Mouse (Mus musculus) forebrain, embryonic 13.5 days (tissue): Measurements from ENCODE around the gene Nfasc. TPM values are rescaled to one million over a fixed set of nuclear protein-coding genes. Genes with fewer than 3 reads are reported as not detected.

ENCODE experiments used
- ATAC-seq: fragments of 200-750 bp; cut with Nextera tagmentation; 2 replicates; pipeline ENCODE4 v1.8.0; 2017
- H3K27ac ChIP-seq: fragments of 300-500 bp; sonication (generic); 2 replicates; pipeline ENCODE4 v1.5.1; 2015; ENCODE audit warnings: inconsistent platforms, mild to moderate bottlenecking, moderate library complexity
- H3K27me3 ChIP-seq: fragments of 300-500 bp; sonication (generic); 2 replicates; pipeline ENCODE4 v1.6.1; 2015; ENCODE audit warnings: mild to moderate bottlenecking, inconsistent platforms
- H3K36me3 ChIP-seq: fragments of 300-500 bp; sonication (generic); 2 replicates; pipeline ENCODE4 v1.6.1; 2015; ENCODE audit warnings: mild to moderate bottlenecking, inconsistent platforms; ENCODE audit not compliant: poor library complexity, severe bottlenecking
- H3K4me1 ChIP-seq: fragments of 300-500 bp; sonication (generic); 2 replicates; pipeline ENCODE4 v1.6.1; 2015; ENCODE audit warnings: inconsistent platforms
- H3K4me2 ChIP-seq: fragments of 300-500 bp; sonication (generic); 2 replicates; pipeline ENCODE4 v1.6.1; 2015; ENCODE audit warnings: inconsistent platforms, mild to moderate bottlenecking, moderate library complexity
- H3K4me3 ChIP-seq: fragments of 300-500 bp; sonication (generic); 2 replicates; pipeline ENCODE4 v1.5.1; 2015; ENCODE audit warnings: mild to moderate bottlenecking, inconsistent platforms
- H3K9ac ChIP-seq: fragments of 300-500 bp; sonication (generic); 2 replicates; pipeline ENCODE4 v1.6.1; 2015; ENCODE audit warnings: mild to moderate bottlenecking, inconsistent platforms
- H3K9me3 ChIP-seq: fragments of 300-500 bp; sonication (generic); replicated peaks from 2 replicates; pipeline ENCODE4 v1.6.1; 2016; ENCODE audit warnings: inconsistent platforms
- WGBS: fragments of 180-500 bp; shearing (Covaris S2); methylation state at CpG from one replicate; pipeline ENCODE4 v1.1.7; 2015; 5-methylcytosine and 5-hydroxymethylcytosine counted together
- polyA plus RNA-seq: library from polyadenylated mRNA; unstranded; fragments of >200 nt; fragmentation: Nextera tagmentation; extraction: Ambion mirVana; gene quantifications from 2 replicates; pipeline ENCODE4 v1.2.1, GENCODE M21; 2015

The Nfasc gene
- polyA plus RNA-seq, 1 experiment from 2014 or later = 35.8 TPM

DNA sequence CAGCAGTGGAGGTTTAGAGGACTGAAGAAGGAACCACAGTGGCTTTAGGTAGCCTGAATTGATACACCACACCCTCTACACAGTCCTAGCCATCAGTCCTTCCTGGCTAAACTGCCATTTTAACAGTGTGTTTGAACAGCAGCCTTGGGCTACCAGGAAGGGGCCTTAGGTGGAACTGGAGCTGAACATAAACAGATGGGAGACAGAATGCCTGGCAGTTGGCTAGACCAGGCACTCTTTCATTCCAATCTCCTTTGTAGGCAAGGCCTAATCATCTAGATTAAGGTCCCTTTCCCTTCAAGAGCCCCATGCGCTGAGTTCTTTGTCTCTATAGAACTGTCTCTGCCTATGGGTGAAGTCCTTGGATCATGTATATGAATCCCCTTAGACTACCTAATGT is 170.0 kb downstream of the Nfasc start:
- peaks cover 10% of the 10 kb centered on the region; the same call in 1 of the 2 replicates for H3K36me3 ChIP-seq
- H3K4me3 ChIP-seq = no peak overlapping the region
- no peak overlapping the region for H3K9ac ChIP-seq
- H3K4me2 ChIP-seq = no peak overlapping the region
- H3K27me3 ChIP-seq = no peaks in the 10 kb centered on the region
- no peaks in the 10 kb centered on the region for H3K9me3 ChIP-seq
- H3K4me1 ChIP-seq = peaks cover 36% of the 10 kb centered on the region
- 97% methylated on average over 1 of the region's 1 CpGs for WGBS
- no peak for ATAC-seq
- no peak overlapping the region for H3K27ac ChIP-seq

DNA sequence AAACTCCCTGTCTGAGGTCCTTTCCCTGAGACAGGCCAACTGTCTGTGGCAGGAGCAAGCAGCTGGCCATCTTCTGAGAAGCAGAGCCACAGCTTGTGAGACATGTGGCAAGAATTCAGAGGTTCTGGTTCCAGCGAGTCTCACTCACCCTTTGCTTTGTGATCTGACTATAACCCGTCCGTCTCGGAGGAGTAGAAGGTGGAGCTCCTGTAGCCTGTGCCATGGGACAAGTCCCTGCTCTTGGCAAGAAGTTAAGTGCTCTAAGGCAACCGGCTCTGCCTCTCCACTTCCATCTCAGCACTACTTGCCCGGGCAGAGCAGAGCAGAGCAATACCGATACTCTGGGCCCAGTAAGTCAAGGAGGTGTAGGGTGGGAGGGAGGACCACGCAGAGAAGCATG is 170.7 kb downstream of the Nfasc start:
- 93% methylated on average over 8 of the region's 8 CpGs for WGBS
- no peak overlapping the region for H3K4me3 ChIP-seq
- H3K36me3 ChIP-seq = peaks cover 10% of the 10 kb centered on the region; the same call in 1 of the 2 replicates
- H3K9me3 ChIP-seq = no peaks in the 10 kb centered on the region
- no peak overlapping the region for H3K9ac ChIP-seq
- ATAC-seq = no peak
- H3K27ac ChIP-seq = peak overlapping the region; percentile 87
- no peak overlapping the region for H3K4me2 ChIP-seq
- peaks cover 36% of the 10 kb centered on the region for H3K4me1 ChIP-seq
- no peaks in the 10 kb centered on the region for H3K27me3 ChIP-seq

- no peak overlapping the region for H3K4me2 ChIP-seq
- peak overlapping the region; percentile 87 for H3K27ac ChIP-seq
- peaks cover 36% of the 10 kb centered on the region for H3K4me1 ChIP-seq
- no peaks in the 10 kb centered on the region for H3K27me3 ChIP-seq
- ATAC-seq = no peak
- H3K9ac ChIP-seq = no peak overlapping the region
- H3K36me3 ChIP-seq = peaks cover 10% of the 10 kb centered on the region; the same call in 1 of the 2 replicates
- H3K9me3 ChIP-seq = no peaks in the 10 kb centered on the region
- H3K4me3 ChIP-seq = no peak overlapping the region
- 91% methylated on average over 15 of the region's 15 CpGs for WGBS
These were observed 171.4 kb downstream of the Nfasc start for GRCm38 (mm10) chr1:132570068-132570780.

- no peak overlapping the region for H3K4me3 ChIP-seq
- H3K4me2 ChIP-seq = no peak overlapping the region
- H3K9me3 ChIP-seq = no peaks in the 10 kb centered on the region
- no peak overlapping the region for H3K9ac ChIP-seq
- H3K36me3 ChIP-seq = peaks cover 10% of the 10 kb centered on the region; the same call in 1 of the 2 replicates
- peak overlapping the region; percentile 87 for H3K27ac ChIP-seq
- ATAC-seq = peak; percentile 50
- 73% methylated on average over 9 of the region's 9 CpGs for WGBS
- H3K4me1 ChIP-seq = peaks cover 32% of the 10 kb centered on the region
- H3K27me3 ChIP-seq = no peaks in the 10 kb centered on the region
These were observed 172.1 kb downstream of the Nfasc start for GRCm38 (mm10) chr1:132569516-132569915.

- Histone ChIP-seq H3K36me3 (peaks cover 2% of the 10 kb centered on the region; the same call in 1 of the 2 replicates), H3K4me3 (no peak overlapping the region), H3K4me2 (no peak overlapping the region), H3K27ac (peak overlapping the region; percentile 4; the same call in 1 of the 2 replicates), H3K9ac (no peak overlapping the region), H3K4me1 (peaks cover 34% of the 10 kb centered on the region), H3K27me3 (no peaks in the 10 kb centered on the region), H3K9me3 (no peaks in the 10 kb centered on the region)
- ATAC-seq = no peak
- 84% methylated on average over 11 of the region's 11 CpGs for WGBS
These were observed 174.1 kb downstream of the Nfasc start for GRCm38 (mm10) chr1:132567336-132568125.

DNA sequence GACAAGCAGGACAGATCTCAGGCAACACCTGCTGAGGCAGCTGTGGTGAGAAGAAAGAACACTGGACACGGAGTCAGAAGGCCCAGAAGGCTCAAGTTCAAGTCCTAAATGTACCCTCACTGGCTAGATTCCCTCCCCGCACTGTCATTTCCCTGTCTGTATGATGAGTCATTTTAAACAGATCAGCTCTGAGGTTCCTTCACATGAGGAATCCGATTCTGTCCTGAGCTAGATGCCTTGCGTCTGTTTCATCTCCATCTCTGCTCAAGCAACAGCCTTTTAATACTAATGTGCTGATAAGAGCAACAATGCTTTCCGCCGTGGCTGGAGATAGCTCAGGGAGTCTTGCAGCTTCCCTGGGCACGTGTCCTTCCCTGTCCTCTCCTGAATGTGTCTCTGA is 175.8 kb downstream of the Nfasc start:
- H3K27ac ChIP-seq = no peak overlapping the region
- no peak for ATAC-seq
- H3K9me3 ChIP-seq = no peaks in the 10 kb centered on the region
- H3K9ac ChIP-seq = no peak overlapping the region
- H3K4me3 ChIP-seq = no peak overlapping the region
- 80% methylated on average over 7 of the region's 7 CpGs for WGBS
- peaks cover 48% of the 10 kb centered on the region for H3K4me1 ChIP-seq
- no peaks in the 10 kb centered on the region for H3K36me3 ChIP-seq
- H3K4me2 ChIP-seq = no peak overlapping the region
- no peaks in the 10 kb centered on the region for H3K27me3 ChIP-seq

- ATAC-seq = no peak
- WGBS = 46% methylated on average over 6 of the region's 6 CpGs
- peaks cover 45% of the 10 kb centered on the region for H3K4me1 ChIP-seq
These were observed 176.7 kb downstream of the Nfasc start for GRCm38 (mm10) chr1:132564946-132565345.

DNA sequence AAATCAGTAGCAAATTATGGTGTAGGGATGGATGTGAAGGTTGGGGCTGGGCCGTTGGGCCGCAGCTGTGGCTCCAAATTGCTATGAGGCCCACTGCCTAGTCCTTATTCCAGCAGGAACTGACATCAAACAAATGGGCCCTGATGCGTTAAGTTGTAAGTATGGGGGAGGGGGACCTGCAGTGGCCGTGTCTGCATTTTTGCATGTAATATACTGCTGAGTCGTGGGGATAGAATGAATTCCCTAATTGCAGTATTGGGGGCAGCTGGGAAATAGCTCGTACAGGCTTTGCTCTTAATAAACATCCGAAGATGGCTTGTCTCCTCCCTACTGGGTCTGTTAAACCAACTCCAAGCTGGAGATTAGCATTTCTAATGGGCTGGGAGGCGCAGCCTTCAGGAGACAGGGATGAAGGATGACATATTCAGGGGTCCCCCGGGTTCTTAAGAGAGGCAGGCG is 179.2 kb downstream of the Nfasc start:
- Histone ChIP-seq H3K27ac (peak overlapping the region; percentile 83), H3K27me3 (no peaks in the 10 kb centered on the region), H3K4me2 (no peak overlapping the region), H3K9ac (no peak overlapping the region), H3K4me1 (peaks cover 53% of the 10 kb centered on the region), H3K36me3 (no peaks in the 10 kb centered on the region), H3K9me3 (no peaks in the 10 kb centered on the region), H3K4me3 (no peak overlapping the region)
- WGBS = 27% methylated on average over 10 of the region's 10 CpGs
- ATAC-seq = peak; percentile 34

More at GRCm38 (mm10) chr1:132564946-132565345, 176.7 kb downstream of the Nfasc start:
- no peak overlapping the region; the same call in 1 of the 2 replicates for H3K27ac ChIP-seq
- no peaks in the 10 kb centered on the region for H3K36me3 ChIP-seq
- H3K4me2 ChIP-seq = no peak overlapping the region
- H3K9me3 ChIP-seq = no peaks in the 10 kb centered on the region
- H3K27me3 ChIP-seq = no peaks in the 10 kb centered on the region
- no peak overlapping the region for H3K4me3 ChIP-seq
- H3K9ac ChIP-seq = no peak overlapping the region

- 66% methylated on average over 8 of the region's 8 CpGs for WGBS
- Histone ChIP-seq H3K36me3 (no peaks in the 10 kb centered on the region), H3K27me3 (no peaks in the 10 kb centered on the region), H3K9me3 (no peaks in the 10 kb centered on the region), H3K27ac (peak overlapping the region; percentile 83), H3K4me2 (no peak overlapping the region), H3K9ac (no peak overlapping the region), H3K4me1 (peaks cover 56% of the 10 kb centered on the region), H3K4me3 (no peak overlapping the region)
- ATAC-seq = no peak
These were observed 180.5 kb downstream of the Nfasc start for GRCm38 (mm10) chr1:132560907-132561700.

- ATAC-seq = no peak
- H3K27me3 ChIP-seq = no peaks in the 10 kb centered on the region
- 13% methylated on average over 6 of the region's 6 CpGs for WGBS
- H3K9ac ChIP-seq = no peak overlapping the region
- H3K4me1 ChIP-seq = peaks cover 56% of the 10 kb centered on the region
- no peaks in the 10 kb centered on the region for H3K9me3 ChIP-seq
- H3K4me2 ChIP-seq = no peak overlapping the region
- H3K36me3 ChIP-seq = no peaks in the 10 kb centered on the region
- no peak overlapping the region for H3K4me3 ChIP-seq
- H3K27ac ChIP-seq = peak overlapping the region; percentile 93
These were observed 182.6 kb downstream of the Nfasc start for GRCm38 (mm10) chr1:132559045-132559444.

- peaks cover 56% of the 10 kb centered on the region for H3K4me1 ChIP-seq
- no peaks in the 10 kb centered on the region for H3K27me3 ChIP-seq
- no peaks in the 10 kb centered on the region for H3K9me3 ChIP-seq
- no peak overlapping the region for H3K9ac ChIP-seq
- no peaks in the 10 kb centered on the region for H3K36me3 ChIP-seq
- ATAC-seq = peak; percentile 74
- peak overlapping the region; percentile 12; the same call in 1 of the 2 replicates for H3K4me2 ChIP-seq
- 20% methylated on average over 8 of the region's 9 CpGs for WGBS
- peak overlapping the region; percentile 93 for H3K27ac ChIP-seq
- no peak overlapping the region for H3K4me3 ChIP-seq
These were observed 183.5 kb downstream of the Nfasc start for GRCm38 (mm10) chr1:132557901-132558631.
